Mouse (Mus musculus) common myeloid progenitor, adult 5-6 weeks (primary cell): ENCODE data around the gene Izumo2. TPM values are rescaled to one million over a fixed set of nuclear protein-coding genes. Genes with fewer than 3 reads are reported as not detected.
"Not testable (repeated sequence)": the region's sequence is repeated elsewhere in the genome, so short reads cannot be mapped to it uniquely, and the experiment has no call there.

Experiments
- ATAC-seq: replicated peaks from 2 replicates; pipeline ENCODE4 v1.8.0; 2016; ENCODE audit warnings: low read depth, mild to moderate bottlenecking, moderate TSS enrichment, inconsistent platforms; ENCODE audit not compliant: poor library complexity, severe bottlenecking
- total RNA-seq: library from RNA; stranded (forward); fragments of 200-1000, 187-1606 nt; gene quantifications from 2 replicates; pipeline ENCODE4 v1.2.3, GENCODE M21; 2017

Izumo2 gene
- total RNA-seq, 1 experiment from 2014 or later = not detected

DNA sequence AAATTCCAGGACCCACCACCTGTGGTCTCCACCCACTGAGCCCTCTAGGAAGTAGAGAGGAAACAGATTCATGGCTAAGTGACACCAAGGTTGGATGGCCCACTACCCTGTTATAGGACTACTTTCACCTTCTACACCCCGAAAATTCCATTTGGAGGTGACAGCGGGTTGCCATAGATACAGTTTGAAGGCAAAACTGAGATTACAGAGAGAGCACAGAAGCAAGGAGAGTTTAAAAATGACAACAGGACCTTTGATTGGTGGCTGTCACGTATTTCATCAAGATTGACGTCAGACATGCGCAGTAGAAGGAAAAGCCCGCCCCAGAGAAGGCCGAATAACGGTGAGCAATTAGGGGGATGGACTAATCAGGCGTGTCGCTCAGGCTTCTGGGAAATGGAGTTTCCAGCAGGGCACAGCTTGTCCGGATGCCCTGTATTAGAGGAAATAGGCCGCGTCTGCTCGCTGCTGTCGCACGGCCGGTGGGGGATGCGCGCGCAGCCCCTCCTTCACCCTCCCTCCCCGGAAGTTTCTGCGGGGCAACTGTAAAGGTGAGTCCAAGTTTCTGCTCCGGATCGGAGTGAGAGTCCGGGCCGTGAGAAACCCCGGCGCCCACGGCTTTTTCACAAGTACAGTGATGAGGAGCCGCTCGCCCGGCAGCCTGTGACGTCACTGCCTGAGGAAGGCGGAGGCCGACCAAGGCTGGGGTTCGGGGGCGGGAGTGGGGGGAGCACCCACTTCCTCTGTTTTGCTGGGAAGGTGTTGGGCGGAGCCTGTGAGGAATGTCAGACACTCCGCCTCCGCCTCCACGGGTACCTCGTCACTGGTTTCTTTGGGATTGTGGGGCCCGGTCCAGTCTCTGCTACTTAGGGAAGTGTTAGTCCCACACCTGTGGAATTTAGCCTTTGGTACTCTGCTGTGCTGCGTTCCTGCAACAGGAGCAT is 39.8 kb downstream of the Izumo2 start, which contains the start of gene Vrk3:
TSS of gene Vrk3 (plus strand) at position 313 of the 944 bp plus-strand sequence.
- peak; percentile 91 for ATAC-seq

DNA sequence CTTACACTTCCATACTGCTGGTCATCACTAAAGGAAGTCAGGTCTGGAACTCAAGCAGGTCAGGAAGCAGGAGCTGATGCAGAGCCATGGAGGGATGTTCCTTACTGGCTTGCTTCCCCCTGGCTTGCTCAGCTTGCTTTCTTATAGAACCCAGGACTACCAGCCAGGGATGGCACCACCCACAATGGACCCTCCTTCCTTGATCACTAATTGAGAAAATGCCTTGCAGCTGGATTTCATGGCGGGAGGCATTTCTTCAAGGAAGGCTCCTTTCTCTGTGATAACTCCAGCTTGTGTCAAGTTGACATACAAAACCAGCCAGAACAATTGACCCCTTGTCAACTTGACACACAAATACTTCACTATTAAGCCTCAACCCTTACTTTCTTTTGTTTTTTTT is 42.4 kb downstream of the Izumo2 start, which contains the start of gene Zfp473:
TSS of gene Zfp473 (minus strand) at position 101 of the 400 bp plus-strand sequence.
- not testable (repeated sequence) for ATAC-seq

DNA sequence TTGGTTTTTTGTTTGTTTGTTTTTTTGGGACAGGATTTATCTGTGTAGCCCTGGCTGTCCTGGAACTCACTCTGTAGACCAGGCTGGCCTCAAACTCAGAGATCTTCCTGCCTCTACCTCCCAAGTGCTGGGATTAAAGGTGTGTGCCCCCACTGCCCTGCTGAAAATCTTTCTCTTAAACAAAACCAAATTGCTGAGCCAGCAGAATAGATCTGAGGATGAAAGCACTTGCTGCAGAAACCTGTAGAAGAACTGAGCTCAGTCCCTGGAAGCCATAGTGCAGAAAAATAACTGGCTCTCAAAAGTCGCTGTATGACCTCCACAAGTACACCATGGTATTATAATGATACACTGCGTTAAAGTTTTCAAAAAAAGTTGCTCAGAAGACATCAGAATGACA is 48.6 kb downstream of the Izumo2 start:
- no peak for ATAC-seq

DNA sequence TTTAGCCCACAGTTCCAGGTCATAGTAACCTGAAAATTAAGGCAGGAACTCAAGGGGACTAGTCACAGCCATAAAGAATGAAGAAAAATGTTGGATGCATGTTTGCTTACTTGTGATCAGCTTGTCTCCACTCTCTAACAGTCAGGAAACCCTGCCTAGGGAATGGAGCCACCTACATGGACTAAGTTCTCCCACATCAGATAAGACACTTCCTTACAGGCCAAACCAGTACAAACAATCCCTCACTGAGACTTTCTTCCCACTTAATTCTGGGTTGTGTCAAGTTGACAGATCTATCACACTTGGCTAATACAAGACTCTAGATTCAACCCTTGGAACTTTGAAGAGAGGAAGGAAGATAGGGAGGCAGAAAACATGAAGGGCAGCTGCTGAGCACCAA is 51.8 kb downstream of the Izumo2 start:
- ATAC-seq = no peak

DNA sequence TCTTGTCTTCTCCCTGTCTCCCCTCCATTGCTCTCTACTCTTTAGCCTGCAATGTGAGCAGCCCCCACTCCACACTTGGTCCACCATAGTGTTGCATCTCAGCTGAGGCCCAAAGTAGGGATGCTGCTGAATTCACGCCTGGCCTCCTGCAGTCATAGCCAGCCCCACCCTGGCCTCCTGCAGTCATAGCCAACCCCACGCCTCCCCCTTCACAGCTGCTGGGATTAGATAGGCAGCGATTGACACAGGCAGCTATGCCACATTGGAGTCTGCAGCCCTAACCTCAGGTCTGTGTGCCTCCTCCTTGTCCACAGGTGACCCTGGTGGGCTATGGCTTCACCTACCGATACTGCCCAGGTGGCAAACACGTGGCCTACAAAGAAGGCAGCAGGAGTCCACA is 59.6 kb downstream of the Izumo2 start:
- ATAC-seq = no peak

Other genes starting within 250 kb of the Izumo2 start
- not detected in 2 replicates for gene Aspdh, start 243.4 kb upstream of the Izumo2 start, total RNA-seq
- gene Josd2, start 240.8 kb upstream of the Izumo2 start, total RNA-seq = 26.0 and 37.3 TPM in 2 replicates
- gene Emc10, start 212.2 kb upstream of the Izumo2 start, total RNA-seq = 29.5 and 38.8 TPM in 2 replicates
- 3.1 TPM in 1 of 2 replicates, not detected in the other for gene Fam71e1, start 212.2 kb upstream of the Izumo2 start, total RNA-seq
- gene Mybpc2, start 184.1 kb upstream of the Izumo2 start, total RNA-seq = not detected in 2 replicates
- gene Spib, start 176.7 kb upstream of the Izumo2 start, total RNA-seq = not detected in 2 replicates
- gene Pold1, start 159.9 kb upstream of the Izumo2 start, total RNA-seq = 86.0 and 89.7 TPM in 2 replicates
- 69.3 and 123 TPM in 2 replicates for gene Nr1h2, start 154.8 kb upstream of the Izumo2 start, total RNA-seq
- gene Napsa, start 136.4 kb upstream of the Izumo2 start, total RNA-seq = 43.4 and 48.5 TPM in 2 replicates
- 0.39 and 1.1 TPM in 2 replicates for gene Kcnc3, start 118.1 kb upstream of the Izumo2 start, total RNA-seq
- not detected in 2 replicates for gene Myh14, start 37.9 kb upstream of the Izumo2 start, total RNA-seq
- gene Vrk3, start 39.7 kb downstream of the Izumo2 start, total RNA-seq = 40.0 and 44.7 TPM in 2 replicates
- 2.0 and 3.0 TPM in 2 replicates for gene Zfp473, start 42.3 kb downstream of the Izumo2 start, total RNA-seq
- 130 and 136 TPM in 2 replicates for gene Nup62, start 107.3 kb downstream of the Izumo2 start, total RNA-seq
- 0.55 and 0.73 TPM in 2 replicates for gene Il4i1, start 107.6 kb downstream of the Izumo2 start, total RNA-seq
- 2.1 and 2.7 TPM in 2 replicates for gene Atf5, start 107.9 kb downstream of the Izumo2 start, total RNA-seq
- gene Akt1s1, start 140.2 kb downstream of the Izumo2 start, total RNA-seq = 19.7 and 29.0 TPM in 2 replicates
- 21.0 and 32.4 TPM in 2 replicates for gene Tbc1d17, start 140.3 kb downstream of the Izumo2 start, total RNA-seq
- gene Pnkp, start 148.4 kb downstream of the Izumo2 start, total RNA-seq = 16.6 and 26.5 TPM in 2 replicates
- gene Ptov1, start 161.0 kb downstream of the Izumo2 start, total RNA-seq = 31.7 and 39.4 TPM in 2 replicates
- gene Med25, start 184.0 kb downstream of the Izumo2 start, total RNA-seq = 12.3 and 13.3 TPM in 2 replicates
- gene Fuz, start 187.3 kb downstream of the Izumo2 start, total RNA-seq = 14.7 and 28.1 TPM in 2 replicates
- gene Ap2a1, start 220.8 kb downstream of the Izumo2 start, total RNA-seq = 22.4 and 31.1 TPM in 2 replicates
- gene Tsks, start 234.5 kb downstream of the Izumo2 start, total RNA-seq = not detected in 2 replicates